Mouse (Mus musculus) Patski (cell line): Measurements from ENCODE around the gene Psma5. TPM values are rescaled to one million over a fixed set of nuclear protein-coding genes. Genes with fewer than 3 reads are reported as not detected.

ENCODE experiments used
- ATAC-seq: fragments of 100-300 bp; one replicate; pipeline ENCODE4 v1.8.0; 2021
- CTCF ChIA-PET: fragments of 350-600 bp; sonication (Branson Sonifier 250); formaldehyde crosslinking; loops from one replicate; lab custom pipeline; 2022; ENCODE audit warnings: inconsistent platforms; lab: Charles Lee
- POLR2A ChIA-PET: fragments of 350-600 bp; sonication (Branson Sonifier 250); formaldehyde crosslinking; loops from one replicate; lab custom pipeline; 2022; ENCODE audit warnings: antibody characterized with exemption, inconsistent platforms; lab: Charles Lee
- DNase-seq: peaks from one replicate; pipeline ENCODE4 v3.0.0-alpha.2; 2011; ENCODE audit warnings: low read depth, low spot score
- H3K27me3 ChIP-seq: fragments of 371-371 bp; one replicate; pipeline ENCODE4 v1.5.1; 2021
- CTCF ChIP-seq: fragments of 100-300 bp; IDR thresholded peaks from one replicate; pipeline ENCODE4 v1.5.1; 2021
- in situ Hi-C: fragments of 300-500 bp; cut with MboI; formaldehyde crosslinking; loops from 3 replicates; pipeline ENCODE4 v1.11.1; 2018; ENCODE audit warnings: low pct_unique_long_range_greater_than_20kb, mixed read lengths
- polyA plus RNA-seq: library from polyadenylated mRNA; unstranded; gene quantifications from one replicate; pipeline ENCODE4 v1.2.3, GENCODE M21; 2021

Psma5 gene
- polyA plus RNA-seq, 1 experiment from 2014 or later: 239 TPM

DNA sequence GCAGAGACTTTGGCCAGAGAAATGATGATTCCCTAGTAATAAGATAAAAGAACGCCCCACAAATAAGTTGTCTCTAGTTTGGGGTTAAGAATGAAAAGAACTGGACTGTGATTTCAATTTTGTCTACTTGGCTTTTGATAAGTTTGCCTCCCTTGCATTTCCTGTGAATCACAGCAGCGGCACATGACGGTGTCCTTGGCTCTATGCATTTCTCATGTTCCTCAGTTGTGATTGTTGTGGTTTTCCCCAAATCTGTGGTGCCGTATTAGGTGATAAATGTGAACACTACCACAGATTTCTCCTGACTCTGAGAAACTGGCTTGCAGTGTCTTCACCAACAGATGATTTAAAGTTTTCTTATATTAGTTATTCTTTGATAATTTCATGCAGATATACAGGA, 65.4 kb downstream of the Psma5 start:
- ChIA-PET CTCF (no interaction called here), POLR2A (interaction anchor here (1.2 kb wide), 1 partner anchor 11 kb away, joined by 3 read pairs; no protein-coding TSS in a partner anchor)
- no peak for TF ChIP-seq CTCF
- ATAC-seq (no peak), DNase-seq (no peak)
- H3K27me3 ChIP-seq: no peaks in the 10 kb centered on the region
- in situ Hi-C loops: no loop called here

DNA sequence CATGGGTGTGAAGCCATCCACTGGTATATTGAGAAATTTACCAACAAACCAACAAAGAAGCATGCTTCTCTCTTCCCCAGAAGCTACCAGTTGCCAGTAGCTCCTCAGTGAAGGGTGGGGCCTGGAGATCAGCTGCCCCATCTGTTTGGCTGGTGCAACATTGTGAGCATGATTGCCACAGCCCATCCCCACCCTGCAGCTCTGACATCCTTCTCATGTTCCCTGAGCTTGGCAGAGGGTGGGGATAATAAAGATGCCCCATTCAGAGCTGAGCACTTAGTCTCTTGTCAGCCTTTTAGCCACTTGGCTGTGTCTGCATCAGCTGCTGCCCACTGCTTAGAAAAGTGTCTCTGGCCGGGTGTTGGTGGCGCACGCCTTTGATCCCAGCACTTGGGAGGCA, 66.2 kb downstream of the Psma5 start:
- H3K27me3 ChIP-seq: no peaks in the 10 kb centered on the region
- CTCF ChIA-PET: interaction anchor here (1.0 to 1.8 kb wide), 5 partner anchors 13 to 41 kb away, joined by 3 to 6 read pairs (median 4); no protein-coding TSS in a partner anchor
- TF ChIP-seq CTCF: no peak
- DNase-seq (no peak), ATAC-seq (no peak)
- in situ Hi-C loops: no loop called here
- POLR2A ChIA-PET: interaction anchor here (1.0 to 1.4 kb wide), 2 partner anchors 10 to 28 kb away, joined by 3 to 4 read pairs; no protein-coding TSS in a partner anchor

DNA sequence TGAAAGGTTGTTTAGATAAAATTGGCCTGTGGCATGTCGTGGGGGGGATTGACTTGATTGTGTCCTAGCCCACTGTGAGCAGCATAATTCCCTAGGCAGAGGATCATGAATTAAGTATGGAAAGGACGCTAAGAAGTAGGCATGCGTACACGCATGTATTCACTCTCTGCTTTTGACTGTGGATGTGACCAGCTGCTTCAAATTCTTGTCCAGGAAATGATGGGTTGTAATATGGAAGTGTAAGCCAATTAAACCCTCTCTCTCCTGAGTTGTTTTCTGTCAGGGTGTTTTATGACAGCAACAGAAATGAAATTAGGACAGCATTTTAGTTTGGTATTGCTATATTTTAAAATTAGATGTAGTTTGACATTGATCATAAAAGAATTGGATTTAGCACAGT, 68.1 kb downstream of the Psma5 start:
- ATAC-seq (no peak), DNase-seq (no peak)
- ChIA-PET POLR2A (no interaction called here), CTCF (interaction anchor here (1.0 to 1.9 kb wide), 3 partner anchors 11 to 64 kb away, joined by 3 to 4 read pairs (median 4); no protein-coding TSS in a partner anchor)
- in situ Hi-C loops: no loop called here
- H3K27me3 ChIP-seq: no peaks in the 10 kb centered on the region
- no peak for TF ChIP-seq CTCF

DNA sequence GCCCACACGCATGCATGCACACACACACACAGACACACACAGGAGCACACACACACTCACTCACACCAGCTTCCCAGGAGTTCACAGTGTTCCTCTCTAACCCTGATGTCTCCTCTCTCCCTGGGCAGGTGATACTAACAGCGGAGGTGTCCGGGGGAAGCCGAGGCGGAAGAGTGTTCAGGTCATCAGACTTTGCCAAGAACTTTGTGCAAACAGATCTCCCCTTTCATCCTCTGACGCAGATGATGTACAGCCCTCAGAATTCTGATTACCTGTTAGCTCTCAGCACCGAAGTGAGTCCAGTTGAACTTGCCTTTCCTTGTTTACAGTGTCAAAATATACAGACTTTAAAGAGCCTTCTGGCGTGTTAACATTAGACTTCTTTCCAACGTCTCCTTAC, 68.8 kb downstream of the Psma5 start:
- CTCF ChIA-PET: interaction anchor here (1.0 to 2.3 kb wide), 4 partner anchors 22 to 63 kb away, joined by 3 to 8 read pairs (median 6); partner anchors contain the start of gene Mybphl

DNA sequence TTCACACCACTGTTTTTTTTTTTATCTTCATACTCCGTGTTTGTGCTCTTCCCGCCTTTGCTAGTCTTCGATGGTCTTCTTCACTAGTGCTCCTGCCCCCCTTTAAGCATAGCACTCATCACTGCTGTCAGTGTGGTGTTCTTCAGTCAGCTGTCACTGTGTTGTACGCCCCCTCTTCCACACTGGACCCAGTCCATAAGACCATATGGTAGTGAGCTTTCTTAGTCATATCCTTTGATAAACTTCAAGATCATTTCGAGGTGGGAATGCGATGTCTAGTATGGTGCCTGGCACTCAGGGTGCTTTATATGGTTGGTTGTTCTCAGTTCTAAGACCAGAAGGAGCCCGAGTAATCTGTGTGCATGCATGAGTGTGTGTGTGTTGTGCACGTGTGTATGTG, 70.5 kb downstream of the Psma5 start:
- CTCF ChIA-PET: interaction anchor here (1.4 to 2.3 kb wide), 3 partner anchors 22 to 45 kb away, joined by 3 to 8 read pairs (median 7); partner anchors contain the start of gene Mybphl
- POLR2A ChIA-PET: interaction anchor here (0.7 kb wide), 1 partner anchor 70 kb away, joined by 3 read pairs; no protein-coding TSS in a partner anchor
- no peaks in the 10 kb centered on the region for H3K27me3 ChIP-seq
- DNase-seq (no peak), ATAC-seq (no peak)
- TF ChIP-seq CTCF: no peak
- in situ Hi-C loops: no loop called here

More for the DNA sequence above, 68.8 kb downstream of the Psma5 start:
- no peak for ATAC-seq
- TF ChIP-seq CTCF: no peak
- no peaks in the 10 kb centered on the region for H3K27me3 ChIP-seq
- DNase-seq: no peak
- POLR2A ChIA-PET: interaction anchor here (0.8 kb wide), 1 partner anchor 28 kb away, joined by 9 read pairs; no protein-coding TSS in a partner anchor
- in situ Hi-C loops: no loop called here

DNA sequence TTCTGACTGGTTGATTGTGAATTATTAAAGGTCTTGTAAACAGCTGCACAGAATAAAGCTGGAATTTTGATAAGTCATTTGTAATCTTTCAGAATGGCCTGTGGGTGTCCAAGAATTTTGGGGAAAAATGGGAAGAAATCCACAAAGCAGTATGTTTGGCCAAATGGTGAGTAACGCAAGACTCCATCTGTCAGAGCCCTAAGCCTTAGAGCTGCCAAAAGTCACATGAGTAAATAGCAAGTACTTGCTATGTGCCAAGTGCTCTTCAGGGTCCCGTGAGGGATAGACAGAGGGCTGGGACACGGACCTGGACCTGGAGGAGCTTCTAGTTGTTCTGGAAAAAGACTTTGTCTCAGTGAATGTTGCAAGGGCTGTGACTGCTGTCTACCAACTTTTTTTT, 71.2 kb downstream of the Psma5 start:
- no peaks in the 10 kb centered on the region for H3K27me3 ChIP-seq
- no peak for ATAC-seq
- in situ Hi-C loops: no loop called here
- ChIA-PET CTCF (interaction anchor here (1.4 to 4.4 kb wide), 3 partner anchors 9 to 21 kb away, joined by 3 to 19 read pairs (median 6); no protein-coding TSS in a partner anchor), POLR2A (interaction anchor here (1.8 kb wide), 1 partner anchor 8 kb away, joined by 4 read pairs; no protein-coding TSS in a partner anchor)
- no peak for DNase-seq
- no peak for TF ChIP-seq CTCF

DNA sequence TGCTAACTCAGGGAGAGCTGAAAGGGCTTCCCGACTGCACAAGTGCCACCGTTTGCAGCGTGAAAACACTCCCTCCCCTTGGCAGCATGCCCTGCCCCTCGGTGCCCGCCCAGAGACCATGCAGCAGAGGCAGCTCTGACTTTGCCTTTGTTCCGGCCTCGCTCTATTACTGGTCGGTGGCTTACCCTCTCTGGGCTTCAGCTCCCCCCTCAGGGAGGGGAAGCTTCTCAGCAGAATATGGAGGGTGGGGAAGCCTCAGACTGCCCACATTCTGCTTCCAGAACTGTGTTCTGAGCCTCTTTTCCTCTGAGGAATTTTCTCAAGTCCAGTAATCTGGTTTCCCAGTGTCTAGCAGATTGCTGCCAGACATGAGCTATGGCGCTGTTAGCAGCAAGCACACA, 71.7 kb downstream of the Psma5 start:
- in situ Hi-C loops: no loop called here
- no peaks in the 10 kb centered on the region for H3K27me3 ChIP-seq
- DNase-seq (no peak), ATAC-seq (no peak)
- POLR2A ChIA-PET: interaction anchor here (1.8 kb wide), 1 partner anchor 9 kb away, joined by 4 read pairs; no protein-coding TSS in a partner anchor
- no peak for TF ChIP-seq CTCF
- CTCF ChIA-PET: interaction anchor here (1.4 to 4.4 kb wide), 3 partner anchors 9 to 20 kb away, joined by 3 to 19 read pairs (median 6); no protein-coding TSS in a partner anchor

Other genes with a start within 250 kb of the Psma5 start
- 145 TPM for gene Gstm1, start 239.0 kb upstream of the Psma5 start, polyA plus RNA-seq
- gene Gstm4, start 212.0 kb upstream of the Psma5 start, polyA plus RNA-seq: 17.1 TPM
- 78.2 TPM for gene Ampd2, start 170.3 kb upstream of the Psma5 start, polyA plus RNA-seq
- gene Gnat2, start 164.1 kb upstream of the Psma5 start, polyA plus RNA-seq: 2.7 TPM
- gene Gnai3, start 110.8 kb upstream of the Psma5 start, polyA plus RNA-seq: 136 TPM
- gene Gpr61, start 102.0 kb upstream of the Psma5 start, polyA plus RNA-seq: 0.04 TPM
- 16.6 TPM for gene Amigo1, start 70.6 kb upstream of the Psma5 start, polyA plus RNA-seq
- gene Cyb561d1, start 55.7 kb upstream of the Psma5 start, polyA plus RNA-seq: 9.2 TPM
- 17.4 TPM for gene Atxn7l2, start 46.0 kb upstream of the Psma5 start, polyA plus RNA-seq
- gene Sypl2, start 30.3 kb upstream of the Psma5 start, polyA plus RNA-seq: not detected
- 125 TPM for gene Sort1, start 27.2 kb downstream of the Psma5 start, polyA plus RNA-seq
- not detected for gene Mybphl, start 108.0 kb downstream of the Psma5 start, polyA plus RNA-seq
- 29.8 TPM for gene Psrc1, start 126.9 kb downstream of the Psma5 start, polyA plus RNA-seq
- 90.1 TPM for gene Celsr2, start 158.6 kb downstream of the Psma5 start, polyA plus RNA-seq
- gene Sars, start 188.3 kb downstream of the Psma5 start, polyA plus RNA-seq: 536 TPM